Mouse (Mus musculus): ENCODE measurements around the gene Fignl1. TPM values are rescaled to one million over a fixed set of nuclear protein-coding genes. Genes with fewer than 3 reads are reported as not detected.

Fignl1 gene
- polyA plus RNA-seq (2015; fragmentation: Illumina TruSeq; extraction: RNeasy Lipid Tissue Mini Kit (QIAGEN cat#74804); ENCODE audit: insufficient read depth, low replicate concordance) = 13.9 TPM

GRCm38 (mm10) chr11:11808820-11809403 lies at the start of gene Fignl1:
TSS of gene Fignl1 (minus strand) at chr11:11808962.

Other genes with a start within 250 kb of the Fignl1 start
- gene 4930512M02Rik, start 181.1 kb downstream of the Fignl1 start, polyA plus RNA-seq (2015; fragmentation: Illumina TruSeq; extraction: RNeasy Lipid Tissue Mini Kit (QIAGEN cat#74804); ENCODE audit: insufficient read depth, low replicate concordance) = not detected
- gene Ikzf1, start 124.0 kb downstream of the Fignl1 start, polyA plus RNA-seq (2015; fragmentation: Illumina TruSeq; extraction: RNeasy Lipid Tissue Mini Kit (QIAGEN cat#74804); ENCODE audit: insufficient read depth, low replicate concordance) = 225 TPM
- gene Ddc, start 89.2 kb upstream of the Fignl1 start, polyA plus RNA-seq (2015; fragmentation: Illumina TruSeq; extraction: RNeasy Lipid Tissue Mini Kit (QIAGEN cat#74804); ENCODE audit: insufficient read depth, low replicate concordance) = 1.9 TPM
- gene Grb10, start 229.7 kb upstream of the Fignl1 start, polyA plus RNA-seq (2015; fragmentation: Illumina TruSeq; extraction: RNeasy Lipid Tissue Mini Kit (QIAGEN cat#74804); ENCODE audit: insufficient read depth, low replicate concordance) = 10.0 TPM